Mouse (Mus musculus) heart, postnatal 0 days (tissue): ENCODE results near the gene Slc35b2.

Experiments used
- CTCF ChIP-seq: IDR thresholded peaks from 2 replicates; pipeline ENCODE4 v1.5.1; 2016; ENCODE audit warnings: antibody characterized with exemption, control low read depth, low read depth
- EP300 ChIP-seq: IDR thresholded peaks from 2 replicates; pipeline ENCODE4 v1.6.1; 2016; ENCODE audit warnings: antibody characterized with exemption, low read depth

DNA sequence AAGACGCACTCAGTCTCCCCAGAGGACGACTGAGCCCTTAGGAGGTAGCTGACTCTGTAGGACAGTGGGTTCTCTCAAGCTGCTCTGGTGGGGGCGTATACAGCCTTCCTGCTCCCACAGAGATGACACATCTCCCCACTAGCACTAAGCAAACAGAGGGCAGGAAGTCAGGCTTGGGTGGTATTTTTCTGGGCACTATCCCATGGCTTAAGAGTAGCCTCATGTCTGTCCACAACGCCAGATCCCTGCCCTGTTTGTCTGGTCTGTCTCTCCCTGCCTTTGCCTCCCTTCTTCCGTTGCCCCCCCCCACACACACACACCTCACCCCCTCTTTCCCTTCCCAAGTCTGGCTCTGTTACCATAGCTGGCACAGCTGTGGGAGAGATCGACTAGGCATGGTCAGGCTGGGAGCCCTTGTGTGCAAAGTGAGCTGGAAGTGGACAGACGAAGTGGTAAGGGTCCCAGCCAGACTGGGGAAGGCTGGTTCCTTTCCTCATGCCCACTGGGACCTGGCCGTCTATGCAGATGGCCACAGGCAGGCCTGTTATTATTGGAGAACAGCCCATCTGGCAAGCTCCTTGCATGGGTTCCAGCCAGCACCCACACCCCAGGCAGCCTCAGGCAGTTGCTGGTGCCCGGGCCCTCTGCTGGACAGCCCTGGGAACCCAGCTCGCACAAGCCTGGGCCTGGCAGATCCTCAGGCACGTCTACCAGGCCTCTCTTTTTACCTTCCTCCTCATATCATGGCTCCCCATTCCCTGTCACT lies 33.1 kb downstream of the Slc35b2 start:
- TF ChIP-seq CTCF (peak; percentile 68), EP300 (no peak)
